Comparison of ENCODE assay signal across 13 mouse cellular contexts in genomic region chr15:77818556-77819158, GRCm38 (mm10). TPM values are rescaled to one million over a fixed set of nuclear protein-coding genes. Genes with fewer than 3 reads are reported as not detected.
DNase-seq lines count a peak whose midpoint lies in the region; ATAC-seq and TF ChIP-seq lines count a peak whose summit lies in the region.
"Had no signal": no experiment of that assay in that cellular context is flagged by ENCODE, and none has a peak within 500 bp of the region (broad histone marks: within the 10 kb centered on the region; RNA-seq: fewer than 3 reads in every experiment).

No protein-coding gene starts in this region.

- peaks cover 100% of the 10 kb centered on the region for H3K79me2 ChIP-seq in C2C12 (ENCODE audit: control insufficient read depth, insufficient read depth)

- TF ChIP-seq CTCF in C2C12 (IDR thresholded peaks at IDR 0.05; ENCODE audit: control insufficient read depth, insufficient read depth, insufficient read length) = no peak

- H3K27me3 ChIP-seq in kidney, embryonic 15.5 days = no peaks in the 10 kb centered on the region
- H3K27me3 ChIP-seq in C2C12 (ENCODE audit: control insufficient read depth, insufficient read depth, insufficient read length) = no peaks in the 10 kb centered on the region
- H3K27me3 ChIP-seq in intestine, embryonic 14.5 days (replicated peaks; ENCODE audit: control insufficient read depth, insufficient read depth, low read length) = no peaks in the 10 kb centered on the region
- no peaks in the 10 kb centered on the region for H3K27me3 ChIP-seq in midbrain, embryonic 11.5 days (ENCODE audit: control insufficient read depth, insufficient read depth, low read length)
- H3K27me3 ChIP-seq: Patski had no signal

- H3K4me3 ChIP-seq in kidney, embryonic 15.5 days (replicated peaks) = no peak overlapping the region
- H3K4me3 ChIP-seq in C2C12 (ENCODE audit: insufficient read depth, poor library complexity, severe bottlenecking) = no peak overlapping the region
- no peak overlapping the region for H3K4me3 ChIP-seq in intestine, embryonic 14.5 days (ENCODE audit: low read depth, low read length)
- H3K4me3 ChIP-seq in midbrain, embryonic 11.5 days (ENCODE audit: low read depth, low read length) = no peak overlapping the region
- H3K4me3 ChIP-seq: erythroblast, embryonic 14.5 days had no signal

- DNase-seq in cerebellum, adult 9-11 months = peak; percentile 74
- DNase-seq in cerebellum, postnatal 10 days = no peak
- no peak for DNase-seq in kidney, postnatal 14 days
- no peak for DNase-seq in intestine, embryonic 14.5 days (ENCODE audit: low spot score)
- DNase-seq in thymus, postnatal 0 days (ENCODE audit: low spot score) = no peak
- no peak for DNase-seq in midbrain, embryonic 11.5 days (ENCODE audit: low spot score, missing footprints)
- DNase-seq: lung, postnatal 4 days; right cerebral cortex, postnatal 14 days had no signal

- no peak overlapping the region for H3K9ac ChIP-seq in kidney, embryonic 15.5 days
- no peak overlapping the region for H3K9ac ChIP-seq in intestine, embryonic 14.5 days (ENCODE audit: low read length)
- no peak overlapping the region for H3K9ac ChIP-seq in midbrain, embryonic 11.5 days (ENCODE audit: low read length)

- H3K4me2 ChIP-seq in kidney, embryonic 15.5 days = no peak overlapping the region
- H3K4me2 ChIP-seq in intestine, embryonic 14.5 days (ENCODE audit: low read length) = no peak overlapping the region
- no peak overlapping the region for H3K4me2 ChIP-seq in midbrain, embryonic 11.5 days
- H3K4me2 ChIP-seq: heart, embryonic 11.5 days had no signal

- H3K79me3 ChIP-seq in C2C12 (ENCODE audit: low read depth) = peaks cover 99% of the 10 kb centered on the region

- 75% methylated on average over 15 of the region's 15 CpGs for WGBS in kidney, embryonic 15.5 days
- WGBS in intestine, embryonic 14.5 days = 67% methylated on average over 15 of the region's 15 CpGs
- WGBS in midbrain, embryonic 11.5 days = 90% methylated on average over 15 of the region's 15 CpGs

- peaks cover 98% of the 10 kb centered on the region for H3K4me1 ChIP-seq in kidney, embryonic 15.5 days
- H3K4me1 ChIP-seq in intestine, embryonic 14.5 days (replicated peaks; ENCODE audit: control insufficient read depth, insufficient read depth, low read length) = peaks cover 89% of the 10 kb centered on the region
- H3K4me1 ChIP-seq in midbrain, embryonic 11.5 days (ENCODE audit: control insufficient read depth, insufficient read depth, low read length) = peaks cover 6% of the 10 kb centered on the region

- 0 out of 2 replicates have a peak overlapping the region, but pooled peaks have one; percentile 13 for H3K27ac ChIP-seq in kidney, embryonic 15.5 days
- 0 out of 2 replicates have a peak overlapping the region, but pooled peaks have one; percentile 14 for H3K27ac ChIP-seq in intestine, embryonic 14.5 days (ENCODE audit: low read depth)
- H3K27ac ChIP-seq in midbrain, embryonic 11.5 days (ENCODE audit: low read depth, low read length) = no peak overlapping the region

- no peaks in the 10 kb centered on the region for H3K36me3 ChIP-seq in kidney, embryonic 15.5 days
- peaks cover 63% of the 10 kb centered on the region for H3K36me3 ChIP-seq in C2C12 (ENCODE audit: control insufficient read depth, insufficient read depth)
- H3K36me3 ChIP-seq in intestine, embryonic 14.5 days (ENCODE audit: control insufficient read depth, insufficient read depth, low read length) = peaks cover 5% of the 10 kb centered on the region; the same call in 1 of the 2 replicates
- H3K36me3 ChIP-seq in midbrain, embryonic 11.5 days (ENCODE audit: control insufficient read depth, insufficient read depth, low read length) = no peaks in the 10 kb centered on the region

- H3K9me3 ChIP-seq in kidney, embryonic 15.5 days (replicated peaks) = no peaks in the 10 kb centered on the region
- no peaks in the 10 kb centered on the region for H3K9me3 ChIP-seq in intestine, embryonic 14.5 days (ENCODE audit: control insufficient read depth, low read length)
- no peaks in the 10 kb centered on the region for H3K9me3 ChIP-seq in midbrain, embryonic 11.5 days (ENCODE audit: control insufficient read depth, low read length)

- ATAC-seq in kidney, embryonic 15.5 days (replicated peaks; ENCODE audit: low FRiP score) = no peak
- no peak for ATAC-seq in intestine, embryonic 14.5 days (replicated peaks; ENCODE audit: low FRiP score, low TSS enrichment, low read depth)
- ATAC-seq in midbrain, embryonic 11.5 days (ENCODE audit: low FRiP score) = no peak

- peak overlapping the region; percentile 3 for H3ac ChIP-seq in C2C12 (ENCODE audit: control insufficient read depth, insufficient read length, low read depth)

TF ChIP-seq in C2C12, 6 proteins besides CTCF, POLR2A, EP300 and RAD21:
- no peak for TF ChIP-seq MYOG (IDR thresholded peaks at IDR 0.05; ENCODE audit: control insufficient read depth, extremely low read depth, insufficient read length)
- no peak for TF ChIP-seq USF1 (IDR thresholded peaks at IDR 0.05; ENCODE audit: low read depth)
- no peak for TF ChIP-seq MAX (IDR thresholded peaks at IDR 0.05)
- no peak for TF ChIP-seq CEBPB (IDR thresholded peaks at IDR 0.05; ENCODE audit: low read depth)

RNA-seq across cellular contexts. Expression of gene Myh9, which starts 23.3 kb away (rescaled TPM):
- polyA plus RNA-seq in kidney, embryonic 15.5 days (2015; fragmentation: Nextera tagmentation; extraction: Ambion mirVana) = 56.2 and 60.2 TPM in 2 replicates
- polyA plus RNA-seq in C2C12 (2012; fragmentation: generic; extraction: Trizol) = 580 TPM
- 67.9 and 72.2 TPM in 2 replicates for polyA plus RNA-seq in intestine, embryonic 14.5 days (2014; fragmentation: Nextera tagmentation; extraction: Ambion mirVana)
- polyA plus RNA-seq in thymus, postnatal 0 days (2015; fragmentation: Nextera tagmentation; extraction: Ambion mirVana) = 62.3 and 71.0 TPM in 2 replicates
- polyA plus RNA-seq in midbrain, embryonic 11.5 days (2014; fragmentation: Nextera tagmentation; extraction: Ambion mirVana) = 16.4 and 19.6 TPM in 2 replicates
